Mouse (Mus musculus) layer of hippocampus, postnatal 10 days (tissue): Measurements from ENCODE around the gene Larp1. TPM values are rescaled to one million over a fixed set of nuclear protein-coding genes. Genes with fewer than 3 reads are reported as not detected.
"Not testable (repeated sequence)": the region's sequence is repeated elsewhere in the genome, so short reads cannot be mapped to it uniquely, and the experiment has no call there.

Source experiments
- DNase-seq, 2 experiments: peaks; one replicate each; pipeline ENCODE4 v3.0.0; 2021; ENCODE audit warnings: low spot score in 2 of 2
- total RNA-seq, 2 experiments: library from RNA; stranded (reverse); gene quantifications; 2 replicates each; pipeline ENCODE4 v1.2.3; 2021

Gene Larp1
- total RNA-seq, 2 experiments from 2014 or later = 89.6 to 92.3 TPM

DNA sequence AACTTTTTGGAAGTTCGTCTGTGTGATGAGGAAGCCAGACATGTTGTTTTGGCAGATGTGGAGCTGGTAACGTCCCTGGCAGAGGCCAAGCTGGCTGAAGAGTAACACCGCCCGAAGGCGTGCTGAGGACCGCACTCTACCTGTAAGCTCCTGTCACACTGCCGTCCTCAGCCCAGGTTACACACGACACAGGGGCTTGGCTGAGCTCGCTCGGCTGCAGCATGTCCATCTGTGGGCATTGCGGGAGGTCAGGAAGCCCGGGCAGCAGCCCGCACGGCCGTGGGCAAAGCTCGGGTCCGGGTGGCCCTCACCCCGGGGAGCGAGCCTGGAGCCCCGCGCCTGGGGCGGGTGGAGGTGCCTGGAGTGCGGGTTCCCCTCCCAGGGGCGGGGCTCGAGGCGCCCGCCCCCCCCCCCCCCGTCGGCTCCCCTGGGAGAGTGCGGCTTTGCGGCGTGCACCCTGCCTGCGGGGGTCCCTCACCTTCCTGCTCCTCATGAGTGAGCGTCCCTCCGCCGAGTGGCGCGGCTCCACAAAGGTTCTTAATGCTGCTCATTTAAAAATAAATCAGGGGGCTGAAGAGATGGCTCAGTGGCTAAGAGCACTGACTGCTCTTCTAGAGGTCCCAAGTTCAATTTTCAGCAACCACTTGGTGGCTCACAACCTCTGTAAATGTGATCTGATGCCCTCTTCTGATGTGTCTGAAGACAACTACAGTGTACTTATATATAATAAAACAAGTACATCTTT, 88.9 kb downstream of the Larp1 start:
- no peak for DNase-seq

DNA sequence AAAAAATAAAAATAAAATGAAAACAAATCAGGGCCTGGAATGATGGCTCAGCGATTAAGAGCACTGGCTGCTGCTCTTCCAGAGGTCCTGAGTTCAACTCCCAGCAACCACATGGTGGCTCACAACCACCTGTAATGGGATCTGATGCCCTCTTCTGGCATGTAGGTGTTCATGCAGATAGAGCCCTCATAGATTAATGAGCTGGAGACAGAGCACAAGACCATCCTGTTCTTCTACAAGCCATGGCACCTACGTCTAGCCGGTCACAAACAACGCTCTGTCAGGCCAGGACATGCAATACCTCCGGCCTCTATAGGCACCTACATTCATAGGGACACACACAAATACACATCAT, 89.5 kb downstream of the Larp1 start:
- DNase-seq = not testable (repeated sequence)

DNA sequence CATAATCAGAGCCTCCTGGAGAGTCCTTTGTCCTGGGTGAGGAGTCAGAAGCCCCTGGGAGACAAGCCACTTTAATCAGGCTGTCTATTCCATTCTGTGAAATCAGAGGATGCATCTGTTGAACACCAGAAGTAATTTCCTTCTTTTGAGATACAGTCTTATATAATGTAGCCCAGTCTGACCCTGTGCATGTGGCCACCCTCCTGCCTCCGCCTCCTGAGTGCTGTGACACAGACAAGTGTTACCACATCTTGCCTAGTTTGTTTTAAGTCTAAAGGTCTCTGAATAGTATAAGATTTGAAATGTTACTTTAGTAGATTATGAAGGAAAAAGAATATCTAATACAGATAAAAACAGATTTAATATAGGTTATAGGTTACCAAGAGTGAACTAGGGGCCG, 91.1 kb downstream of the Larp1 start:
- DNase-seq = no peak

DNA sequence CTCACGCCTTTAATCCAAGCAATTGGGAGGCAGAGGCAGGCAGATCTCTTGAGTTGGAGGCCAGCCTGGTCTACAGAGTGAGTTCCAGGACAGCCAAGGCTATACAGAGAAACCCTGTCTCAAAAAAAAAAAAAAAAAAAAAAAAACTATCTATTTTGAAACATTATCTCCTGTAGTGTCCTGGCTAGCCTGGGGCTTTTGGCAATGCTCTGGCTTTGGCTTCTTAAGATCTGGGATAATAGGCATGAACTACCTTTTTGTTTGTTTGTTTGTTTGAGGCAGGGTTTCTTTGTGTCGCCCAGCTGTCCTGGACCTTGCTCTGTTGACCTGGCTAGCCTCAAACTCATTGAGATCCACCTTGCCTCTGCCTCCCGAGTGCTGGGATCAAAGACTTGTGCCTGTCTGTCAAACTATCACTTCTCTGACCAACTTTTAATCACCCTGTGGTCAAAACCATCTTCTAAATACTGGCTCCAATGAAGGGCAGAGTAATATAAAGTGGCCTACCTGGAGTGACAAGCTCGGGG, 92.4 kb downstream of the Larp1 start:
- DNase-seq = no peak

DNA sequence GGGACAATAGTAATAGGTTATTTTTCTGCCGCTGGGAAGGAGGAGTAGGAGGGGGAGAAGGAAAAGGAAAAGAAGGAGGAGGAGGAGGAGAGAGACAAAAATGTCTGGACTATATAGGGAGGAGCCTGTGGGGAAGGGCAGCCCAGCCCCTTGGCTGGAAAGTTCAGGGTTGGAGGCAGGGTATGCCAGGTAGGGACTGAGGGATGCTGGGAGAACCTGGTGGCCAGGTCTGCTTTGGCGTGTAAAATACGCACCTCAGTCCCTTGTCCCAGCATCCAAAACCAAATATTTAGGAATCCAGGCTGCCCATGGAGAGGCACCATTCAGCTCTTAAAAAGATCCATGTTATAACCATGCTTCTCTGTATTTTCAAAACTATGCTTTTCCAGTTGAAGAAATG, 93.3 kb downstream of the Larp1 start:
- DNase-seq = no peak

DNA sequence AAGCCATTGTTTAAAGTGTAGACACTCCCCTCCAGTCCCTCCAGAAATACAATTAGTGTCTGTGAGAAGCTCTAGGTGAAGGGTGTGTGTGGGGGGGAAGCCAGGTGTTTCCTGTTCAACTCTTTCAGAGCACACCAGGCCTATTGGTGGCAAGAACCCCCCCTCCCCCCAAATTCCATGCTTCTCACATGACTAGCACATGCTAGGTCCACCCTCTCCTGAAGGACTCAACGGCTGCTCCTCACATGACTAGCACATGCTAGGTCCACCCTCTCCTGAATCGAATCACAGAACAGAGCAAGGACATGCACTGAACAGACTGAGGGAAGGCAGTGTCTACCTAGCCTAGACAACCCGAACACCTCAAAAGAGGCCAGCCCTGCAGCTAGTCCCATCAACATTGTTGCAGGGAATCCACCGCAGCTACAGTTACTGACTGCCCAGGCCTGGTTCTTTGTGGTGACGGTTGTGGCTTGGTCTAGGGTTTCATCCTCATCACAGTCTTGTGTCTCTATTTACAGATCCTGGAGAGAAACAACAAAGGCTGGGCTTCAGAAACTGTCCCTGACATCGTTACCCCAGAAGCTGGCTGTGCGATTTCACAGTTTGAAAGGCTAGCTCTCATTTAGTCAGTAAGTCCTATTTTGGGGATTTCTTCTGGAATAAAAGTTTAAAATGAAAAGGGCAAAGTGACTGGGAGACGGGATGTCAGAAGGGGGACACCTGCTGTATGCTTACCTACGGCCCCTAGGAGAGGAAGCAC, 93.9 kb downstream of the Larp1 start:
- no peak for DNase-seq

DNA sequence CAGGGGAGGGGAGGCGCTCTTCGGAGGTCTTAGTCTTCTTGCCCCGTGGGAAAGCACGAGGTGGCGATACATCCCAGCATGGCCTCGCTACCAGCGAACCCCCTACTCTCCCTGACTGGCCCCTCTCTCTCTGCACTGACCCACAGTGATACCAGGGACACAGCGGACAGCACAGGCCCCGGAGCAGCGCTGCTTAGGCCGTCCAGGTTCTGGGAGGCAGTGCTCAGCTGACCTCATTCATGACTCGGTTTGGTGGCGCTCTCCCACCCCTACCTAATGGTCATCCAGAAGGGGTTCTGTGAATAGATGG, 94.4 kb downstream of the Larp1 start:
- no peak for DNase-seq

DNA sequence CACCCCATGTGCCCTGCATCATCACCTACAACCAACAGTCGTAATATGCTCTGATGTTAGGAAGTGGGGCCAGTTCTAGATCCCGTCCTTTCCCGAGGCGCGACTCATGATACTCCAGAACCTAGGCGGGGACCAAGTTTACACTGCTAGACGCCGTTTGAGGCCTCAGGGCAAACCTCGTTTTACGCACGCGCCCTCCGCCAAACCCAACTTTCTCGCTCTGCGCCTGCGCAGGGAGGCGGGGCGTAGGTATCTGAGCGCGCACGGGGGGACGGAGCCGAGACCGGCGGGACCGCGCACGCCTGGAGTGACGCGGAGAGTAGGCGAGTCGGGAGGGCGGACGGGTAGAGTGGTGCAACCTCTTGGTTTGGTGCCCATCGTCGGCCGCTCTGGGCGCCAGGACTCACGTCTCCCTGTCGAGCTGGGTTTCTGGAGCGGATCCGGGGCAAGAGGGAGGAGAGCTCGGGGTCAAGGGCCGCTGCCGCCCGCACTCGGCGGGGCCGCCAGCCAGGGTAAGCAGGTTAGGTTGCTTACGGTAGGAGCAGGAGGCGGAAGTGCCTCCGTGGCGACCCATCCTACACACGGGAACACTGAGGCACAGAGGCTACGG, 94.9 kb downstream of the Larp1 start, which contains the start of gene Cnot8:
Cnot8 (plus strand) TSS at position 457 of the 610 bp plus-strand sequence.
- DNase-seq = peak; percentile 99 to 100

DNA sequence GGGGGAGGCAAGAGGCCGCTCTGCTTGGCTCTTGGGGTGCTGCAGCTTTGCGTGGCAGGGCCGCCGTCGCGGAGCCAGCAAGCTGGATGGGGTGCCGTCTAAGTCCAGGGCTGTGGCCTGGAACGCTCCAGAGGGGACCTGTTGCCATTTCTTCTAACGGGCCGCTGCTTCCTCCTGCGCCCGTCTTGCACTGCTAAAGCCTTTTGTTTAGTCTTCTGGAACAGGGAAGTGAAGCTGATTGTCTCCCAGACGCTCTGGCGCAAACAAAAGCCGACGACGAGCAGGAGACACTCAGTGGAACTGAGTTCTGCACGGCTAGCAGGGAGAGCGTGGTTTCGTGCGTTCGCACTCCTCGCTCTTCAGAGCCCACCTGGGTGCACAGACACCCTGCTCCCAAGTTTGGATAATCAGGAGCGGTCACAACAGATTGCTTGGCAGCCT, 95.5 kb downstream of the Larp1 start:
- no peak for DNase-seq

DNA sequence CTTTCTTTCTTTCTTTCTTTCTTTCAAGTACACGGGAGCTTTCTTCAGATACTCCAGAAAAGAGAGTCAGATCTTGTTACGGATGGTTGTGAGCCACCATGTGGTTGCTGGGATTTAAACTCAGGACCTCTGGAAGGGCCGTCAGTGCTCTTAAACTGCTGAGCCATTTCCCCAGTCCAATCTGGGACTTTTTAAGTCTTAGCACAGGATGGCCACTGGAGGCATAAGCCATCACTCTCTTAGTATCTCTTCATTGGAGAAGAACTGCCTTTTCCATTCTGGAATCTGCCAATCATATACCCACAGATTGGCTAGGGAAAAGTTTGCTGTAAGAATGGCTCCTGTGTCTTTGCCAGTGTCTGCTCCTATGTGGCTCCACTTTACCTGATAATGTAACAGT, 98.1 kb downstream of the Larp1 start:
- DNase-seq = no peak

DNA sequence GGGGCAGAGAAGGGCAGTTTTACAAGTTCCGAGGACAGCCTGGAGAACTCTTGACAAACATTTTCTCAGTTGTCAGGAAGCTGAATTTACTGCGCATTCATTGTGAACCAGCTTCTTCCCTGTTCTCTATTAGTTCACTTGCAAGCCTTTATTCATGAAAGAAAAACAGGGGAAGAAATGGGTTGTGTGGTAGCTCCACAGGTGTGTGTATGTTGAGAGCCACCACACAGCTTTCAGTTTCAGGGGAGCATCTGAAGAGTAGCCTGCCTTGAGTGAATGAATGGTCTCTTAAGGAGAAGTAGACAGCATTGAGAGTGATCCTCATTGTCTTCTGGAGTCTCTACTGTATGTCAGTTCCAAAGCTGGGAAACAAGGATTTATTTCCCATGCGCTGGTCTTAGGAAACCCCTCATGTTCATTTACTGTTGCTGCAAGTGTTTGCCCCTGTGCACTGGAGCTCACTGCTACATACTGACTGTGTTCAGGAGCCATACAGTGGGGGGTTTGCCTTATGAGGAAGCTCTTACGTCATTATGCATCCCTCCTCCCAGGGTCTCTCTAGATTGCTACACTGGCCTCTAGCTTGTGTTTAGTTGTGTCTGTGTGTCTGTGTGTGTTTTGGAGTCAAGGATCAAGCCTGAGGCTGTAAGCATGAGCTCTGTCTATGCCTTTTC, 98.9 kb downstream of the Larp1 start:
- no peak for DNase-seq

Other genes with a start within 250 kb of the Larp1 start
- 10 to 100 TPM; 44.4 to 47.5 TPM for gene Sap30l, start 207.4 kb upstream of the Larp1 start, total RNA-seq
- not detected for gene Hand1, start 176.2 kb upstream of the Larp1 start, total RNA-seq
- not detected for gene Gm12248, start 84.1 kb downstream of the Larp1 start, total RNA-seq
- 10 to 100 TPM; 45.9 to 51.1 TPM for gene Cnot8, start 95.1 kb downstream of the Larp1 start, total RNA-seq
- gene Gemin5, start 159.5 kb downstream of the Larp1 start, total RNA-seq = 10 to 100 TPM; 17.5 to 18.5 TPM
- 10 to 100 TPM; 30.3 to 34.9 TPM for gene Mrpl22, start 162.6 kb downstream of the Larp1 start, total RNA-seq
- gene Igtp, start 190.5 kb downstream of the Larp1 start, total RNA-seq = under 1 TPM; 0.85 to 0.94 TPM
- 1 to 10 TPM; 1.2 to 1.6 TPM for gene Irgm2, start 190.6 kb downstream of the Larp1 start, total RNA-seq